In genomic region chr12:8916378-8916777, GRCm38 (mm10) we compare ENCODE assay signal across 7 mouse cellular contexts. TPM values are rescaled to one million over a fixed set of nuclear protein-coding genes. Genes with fewer than 3 reads are reported as not detected.
A peak's percentile ranks its signal among the peaks of the same experiment; 100 is the strongest.
DNase-seq lines count a peak whose midpoint lies in the region; TF ChIP-seq lines count a peak whose summit lies in the region.

No protein-coding gene starts in this region.

- in situ Hi-C loops in ES-E14 (cut with MboI; ENCODE audit: low sequenced_read_pairs in 2 of 2, unreplicated experiment in 2 of 2): no loop called here

- H3K4me3 ChIP-seq in ES-E14 (ENCODE audit: insufficient read depth in 1 of 2, low read depth in 1 of 2, low read length in 2 of 2, poor library complexity in 1 of 2, severe bottlenecking in 1 of 2): peak overlapping the region in 1 of 2 experiments; percentile 12; a peak in 2 of 4 replicates
- H3K4me3 ChIP-seq in embryonic fibroblast, embryonic 13.5 days (ENCODE audit: insufficient read depth, low read length): no peak overlapping the region

- H3K9ac ChIP-seq in ES-E14 (ENCODE audit: insufficient read depth, low read depth, low read length, poor library complexity, severe bottlenecking): peak overlapping the region; percentile 22; the same call in 1 of the 2 replicates

- TF ChIP-seq CTCF in embryonic fibroblast, embryonic 13.5 days (IDR thresholded peaks at IDR 0.05; ENCODE audit: borderline replicate concordance, insufficient read depth, low read length): no peak

- peaks cover 15 to 20% of the 10 kb centered on the region in 2 experiments; a peak in 3 of 4 replicates for H3K4me1 ChIP-seq in ES-E14 (ENCODE audit: control insufficient read depth in 2 of 2, insufficient read depth in 2 of 2, low read length in 2 of 2, poor library complexity in 1 of 2)
- peaks cover 13% of the 10 kb centered on the region for H3K4me1 ChIP-seq in embryonic fibroblast, embryonic 13.5 days (ENCODE audit: control insufficient read depth, insufficient read depth, low read length)

- intact Hi-C loops in heart, postnatal 10 days (cut with DNase I): no loop called here

- DNase-seq in ES-E14 (ENCODE audit: low read depth, low spot score) (no peak), adipocyte (ENCODE audit: low spot score) (peak; percentile 87)
- peak; percentile 73 to 75 for DNase-seq in heart, postnatal 10 days
- peak; percentile 28 to 39 for DNase-seq in layer of hippocampus, postnatal 14 days (ENCODE audit: low spot score in 2 of 2)
- peak; percentile 77 for DNase-seq in ovary, postnatal 36 days (ENCODE audit: low spot score)
- no peak for DNase-seq in thymus, postnatal 4 days

- TF ChIP-seq POLR2A in embryonic fibroblast, embryonic 13.5 days (IDR thresholded peaks at IDR 0.05; ENCODE audit: low read depth, low read length): no peak

- peak overlapping the region; percentile 5; the same call in 1 of the 2 replicates for H3K27ac ChIP-seq in ES-E14 (ENCODE audit: insufficient read depth, low read depth, low read length, poor library complexity, severe bottlenecking)
- peak overlapping the region; percentile 14 for H3K27ac ChIP-seq in embryonic fibroblast, embryonic 13.5 days (ENCODE audit: insufficient read depth, low read length)

- H3K36me3 ChIP-seq in ES-E14 (ENCODE audit: control insufficient read depth, insufficient read depth, low read length, poor library complexity, severe bottlenecking): no peaks in the 10 kb centered on the region

- H3K9me3 ChIP-seq in ES-E14 (ENCODE audit: control insufficient read depth, insufficient read depth, low read depth, low read length): no peaks in the 10 kb centered on the region

TF ChIP-seq in ES-E14, 5 proteins besides CTCF, POLR2A, EP300 and RAD21:
- TF ChIP-seq ZNF384 (IDR thresholded peaks at IDR 0.05; ENCODE audit: low read depth, low read length): no peak
- TF ChIP-seq HCFC1 (IDR thresholded peaks at IDR 0.05; ENCODE audit: borderline replicate concordance, insufficient read depth, low read length): no peak
- TF ChIP-seq ZC3H11A (IDR thresholded peaks at IDR 0.05; ENCODE audit: borderline replicate concordance, low read depth, low read length): no peak
- TF ChIP-seq CHD2 (IDR thresholded peaks at IDR 0.05; ENCODE audit: low read depth, low read length): no peak
- no peak for TF ChIP-seq MAFK (IDR thresholded peaks at IDR 0.05; ENCODE audit: insufficient read depth, low read depth, low read length)

RNA-seq across cellular contexts. Expression of gene Laptm4a, which starts 5.1 kb away (rescaled TPM):
- total RNA-seq in ES-E14 (2012; rRNA removed): 238 and 248 TPM in 2 replicates
- polyA plus RNA-seq in embryonic fibroblast, embryonic 13.5 days (2011; ENCODE audit: insufficient read length, low read depth, missing spikeins): 780 and 861 TPM in 2 replicates
- total RNA-seq in heart, postnatal 10 days (2021): 100 to 1,000 TPM; 387 to 411 TPM
- 100 to 1,000 TPM; 227 to 239 TPM for total RNA-seq in layer of hippocampus, postnatal 14 days (2021)

RNA-seq across cellular contexts. Expression of gene Matn3, which starts 31.4 kb away (rescaled TPM):
- total RNA-seq in ES-E14 (2012; rRNA removed): 2.5 and 5.3 TPM in 2 replicates
- 0.33 and 0.48 TPM in 2 replicates for polyA plus RNA-seq in embryonic fibroblast, embryonic 13.5 days (2011; ENCODE audit: insufficient read length, low read depth, missing spikeins)
- total RNA-seq in heart, postnatal 10 days (2021): under 1 TPM in 1 of 2 experiments, not detected in 1; 0.07 TPM
- not detected for total RNA-seq in layer of hippocampus, postnatal 14 days (2021)

RNA-seq across cellular contexts. Expression of gene Wdr35, which starts 57.3 kb away (rescaled TPM):
- 22.3 and 27.1 TPM in 2 replicates for total RNA-seq in ES-E14 (2012; rRNA removed)
- polyA plus RNA-seq in embryonic fibroblast, embryonic 13.5 days (2011; ENCODE audit: insufficient read length, low read depth, missing spikeins): 31.9 and 33.4 TPM in 2 replicates
- total RNA-seq in heart, postnatal 10 days (2021): 10 to 100 TPM; 13.0 to 14.1 TPM
- total RNA-seq in layer of hippocampus, postnatal 14 days (2021): 10 to 100 TPM; 34.7 to 36.0 TPM

Comparison
In these comparisons a context has a peak if more than half of its experiments do, and no peak if none do; other contexts are left out.
1. DNase-seq: peak in adipocyte (single experiment), heart, postnatal 10 days (2 of 2), layer of hippocampus, postnatal 14 days (2 of 2) and ovary, postnatal 36 days (single experiment); none in ES-E14 (single experiment) and thymus, postnatal 4 days (single experiment).